Mouse (Mus musculus) liver, embryonic 11.5 days (tissue): ENCODE data around the gene Tnik. TPM values are rescaled to one million over a fixed set of nuclear protein-coding genes. Genes with fewer than 3 reads are reported as not detected.

Source experiments
- ATAC-seq: fragments of 200-750 bp; cut with Nextera tagmentation; replicated peaks from 2 replicates; pipeline ENCODE4 v1.8.0; 2017; ENCODE audit warnings: moderate number of reproducible peaks, mild to moderate bottlenecking, moderate TSS enrichment, moderate library complexity; ENCODE audit not compliant: low FRiP score
- DNase-seq: peaks from one replicate; pipeline ENCODE4 v3.0.0-alpha.2; 2017; ENCODE audit warnings: low spot score
- H3K27ac ChIP-seq: fragments of 300-500 bp; sonication (generic); 2 replicates; pipeline ENCODE4 v1.5.1; 2014; ENCODE audit warnings: mild to moderate bottlenecking, low read depth, low read length, control low read depth
- H3K27me3 ChIP-seq: fragments of 300-500 bp; sonication (generic); replicated peaks from 2 replicates; pipeline ENCODE4 v1.6.1; 2014; ENCODE audit warnings: low read length, mixed read lengths; ENCODE audit not compliant: control insufficient read depth, insufficient read depth
- H3K36me3 ChIP-seq: fragments of 300-500 bp; sonication (generic); 2 replicates; pipeline ENCODE4 v1.6.1; 2014; ENCODE audit warnings: mild to moderate bottlenecking, low read length, moderate library complexity, mixed read lengths; ENCODE audit not compliant: control insufficient read depth, insufficient read depth
- H3K4me1 ChIP-seq: fragments of 300-500 bp; sonication (generic); replicated peaks from 2 replicates; pipeline ENCODE4 v1.6.1; 2014; ENCODE audit warnings: low read length, mixed read lengths; ENCODE audit not compliant: control insufficient read depth, insufficient read depth
- H3K4me2 ChIP-seq: fragments of 300-500 bp; sonication (generic); 2 replicates; pipeline ENCODE4 v1.6.1; 2014; ENCODE audit warnings: mild to moderate bottlenecking, control low read depth, moderate library complexity
- H3K4me3 ChIP-seq: fragments of 300-500 bp; sonication (generic); 2 replicates; pipeline ENCODE4 v1.5.1; 2014; ENCODE audit warnings: low read depth, low read length, control low read depth
- H3K9ac ChIP-seq: fragments of 300-500 bp; sonication (generic); 2 replicates; pipeline ENCODE4 v1.6.1; 2014; ENCODE audit warnings: low read depth, low read length, control low read depth
- H3K9me3 ChIP-seq: fragments of 300-500 bp; sonication (generic); 2 replicates; pipeline ENCODE4 v1.6.1; 2016; ENCODE audit warnings: low read length, inconsistent platforms, mixed read lengths; ENCODE audit not compliant: control insufficient read depth
- WGBS: fragments of 180-500 bp; shearing (Covaris S2); extraction: QIAGEN DNeasy Blood & Tissue Kit; methylation state at CpG from one replicate; pipeline ENCODE4 v1.1.7; 2014; 5-methylcytosine and 5-hydroxymethylcytosine counted together
- polyA plus RNA-seq: library from polyadenylated mRNA; unstranded; fragments of >200 nt; fragmentation: Nextera tagmentation; extraction: Ambion mirVana; gene quantifications from 2 replicates; pipeline ENCODE4 v1.2.1, GENCODE M21; 2014

Tnik gene
- polyA plus RNA-seq, 1 experiment from 2014 or later, result 11.8 TPM

DNA sequence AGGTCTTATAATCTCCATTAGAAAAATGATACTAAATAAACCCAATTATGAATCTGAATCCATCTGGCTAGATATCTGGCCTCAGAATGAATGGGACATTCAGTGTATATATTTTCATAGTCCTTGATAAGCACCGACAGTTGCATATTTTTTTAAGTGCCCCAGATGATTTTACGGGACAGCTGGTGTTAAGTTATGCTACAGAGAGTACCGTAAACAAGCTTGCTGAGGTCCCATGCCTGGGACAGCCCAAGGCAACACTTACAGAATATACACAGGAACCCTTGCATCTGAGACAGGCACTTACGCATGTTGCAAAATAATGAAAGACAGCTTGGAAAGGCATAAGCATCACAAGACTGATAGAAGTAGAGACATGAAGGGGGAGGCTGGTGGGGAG is 34.1 kb upstream of the Tnik start:
- Histone ChIP-seq H3K4me3 (no peak overlapping the region), H3K9ac (no peak overlapping the region), H3K27ac (no peak overlapping the region), H3K4me1 (no peaks in the 10 kb centered on the region; the same call in 1 of the 2 replicates), H3K27me3 (no peaks in the 10 kb centered on the region), H3K4me2 (no peak overlapping the region), H3K36me3 (no peaks in the 10 kb centered on the region), H3K9me3 (no peaks in the 10 kb centered on the region)
- DNase-seq (no peak), ATAC-seq (no peak)
- WGBS, result 72% methylated on average over 4 of the region's 4 CpGs

DNA sequence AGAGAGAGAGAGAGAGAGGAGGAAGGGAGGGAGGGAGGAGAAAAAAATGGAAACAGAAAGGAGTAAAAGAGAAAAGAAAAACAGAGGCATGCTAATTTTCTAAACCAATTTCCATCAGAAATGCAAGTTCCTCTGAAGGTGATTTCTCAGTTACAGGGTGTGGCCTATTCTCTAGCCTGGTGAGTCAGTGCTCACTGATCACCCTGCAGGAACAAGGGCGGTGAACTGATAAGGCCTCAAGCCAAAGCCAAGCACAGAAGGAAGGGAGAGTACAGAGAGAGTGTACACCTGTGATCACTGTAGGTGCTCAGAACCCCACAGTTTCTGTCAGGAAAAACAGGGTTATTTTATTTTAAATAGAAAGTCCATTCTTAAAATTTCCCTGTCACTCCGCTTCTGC is 33.5 kb upstream of the Tnik start:
- H3K36me3 ChIP-seq, result no peaks in the 10 kb centered on the region
- DNase-seq (no peak), ATAC-seq (no peak)
- H3K9ac ChIP-seq, result no peak overlapping the region
- no peaks in the 10 kb centered on the region for H3K27me3 ChIP-seq
- 46% methylated on average over 2 of the region's 2 CpGs for WGBS
- H3K9me3 ChIP-seq, result no peaks in the 10 kb centered on the region
- no peaks in the 10 kb centered on the region; the same call in 1 of the 2 replicates for H3K4me1 ChIP-seq
- H3K27ac ChIP-seq, result no peak overlapping the region
- no peak overlapping the region for H3K4me3 ChIP-seq
- H3K4me2 ChIP-seq, result no peak overlapping the region

DNA sequence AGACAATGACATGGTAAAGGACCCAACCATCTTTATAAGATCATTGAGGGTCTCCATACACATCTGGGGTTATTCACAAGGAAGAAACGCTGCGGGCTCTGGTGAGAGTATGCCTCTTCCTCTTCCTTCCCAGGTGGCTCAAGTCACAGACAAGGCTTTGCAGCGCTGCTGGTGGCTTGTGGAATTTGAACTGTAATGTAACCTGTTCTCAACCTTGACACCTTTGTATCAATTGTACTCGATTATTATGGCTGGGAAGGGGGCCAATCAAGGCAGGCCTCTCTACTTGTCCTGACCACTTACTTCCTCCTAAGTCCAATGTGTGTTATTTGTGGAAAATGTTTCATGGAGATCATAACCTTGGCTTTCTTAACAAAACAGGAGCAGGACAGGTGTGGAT is 30.1 kb upstream of the Tnik start:
- Histone ChIP-seq H3K36me3 (no peaks in the 10 kb centered on the region), H3K4me3 (no peak overlapping the region), H3K27ac (no peak overlapping the region), H3K9ac (no peak overlapping the region), H3K4me2 (no peak overlapping the region), H3K4me1 (no peaks in the 10 kb centered on the region), H3K27me3 (no peaks in the 10 kb centered on the region), H3K9me3 (no peaks in the 10 kb centered on the region)
- WGBS, result 74% methylated on average over 4 of the region's 4 CpGs
- DNase-seq, result no peak
- no peak for ATAC-seq

DNA sequence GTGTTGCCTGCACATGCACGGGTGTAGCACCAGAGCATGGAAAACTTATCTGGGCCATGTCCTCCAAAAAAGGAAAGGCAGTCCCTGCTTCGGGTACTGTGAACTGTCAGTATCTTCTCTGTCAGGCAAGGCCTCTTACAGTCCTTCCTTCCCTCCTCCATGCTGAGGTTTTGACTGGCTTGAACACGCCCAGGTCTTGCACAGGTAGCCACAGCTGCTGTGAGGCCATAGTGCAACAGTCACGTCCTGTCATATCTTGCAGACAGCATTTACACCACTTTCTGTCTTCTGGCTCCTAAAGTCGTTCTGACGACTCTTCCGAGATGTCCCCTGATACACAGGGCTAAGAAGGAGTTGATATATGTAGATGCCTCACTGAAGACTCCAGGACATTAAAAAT is 28.8 kb upstream of the Tnik start:
- H3K4me3 ChIP-seq, result no peak overlapping the region
- no peaks in the 10 kb centered on the region for H3K27me3 ChIP-seq
- WGBS, result 70% methylated on average over 7 of the region's 7 CpGs
- H3K4me1 ChIP-seq, result no peaks in the 10 kb centered on the region
- no peaks in the 10 kb centered on the region for H3K9me3 ChIP-seq
- H3K36me3 ChIP-seq, result no peaks in the 10 kb centered on the region
- H3K9ac ChIP-seq, result no peak overlapping the region
- DNase-seq, result no peak
- ATAC-seq, result no peak
- no peak overlapping the region for H3K27ac ChIP-seq
- no peak overlapping the region for H3K4me2 ChIP-seq

DNA sequence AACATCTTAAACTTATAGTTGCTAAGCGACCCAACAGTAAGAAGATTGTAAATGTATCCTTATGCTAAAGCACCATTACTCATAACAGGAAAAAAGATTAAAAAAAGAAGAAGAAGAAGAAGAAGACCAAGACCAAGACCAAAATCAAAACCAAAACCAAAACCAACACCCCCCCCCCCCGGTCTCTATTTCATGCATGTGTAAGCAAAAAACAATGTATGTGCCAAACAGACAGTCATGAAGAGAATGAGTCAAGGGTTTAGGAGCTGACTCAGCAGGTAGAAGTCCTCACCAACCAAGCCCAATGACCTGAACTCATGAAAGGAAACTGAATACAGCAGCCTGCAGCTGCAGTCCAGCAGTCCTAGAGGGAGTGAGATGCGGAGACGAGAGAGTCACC is 26.3 kb upstream of the Tnik start:
- Histone ChIP-seq H3K4me2 (no peak overlapping the region), H3K27ac (no peak overlapping the region), H3K9ac (no peak overlapping the region), H3K9me3 (no peaks in the 10 kb centered on the region), H3K36me3 (no peaks in the 10 kb centered on the region), H3K27me3 (no peaks in the 10 kb centered on the region), H3K4me3 (no peak overlapping the region), H3K4me1 (no peaks in the 10 kb centered on the region)
- DNase-seq (no peak), ATAC-seq (no peak)
- WGBS, result 86% methylated on average over 4 of the region's 4 CpGs

DNA sequence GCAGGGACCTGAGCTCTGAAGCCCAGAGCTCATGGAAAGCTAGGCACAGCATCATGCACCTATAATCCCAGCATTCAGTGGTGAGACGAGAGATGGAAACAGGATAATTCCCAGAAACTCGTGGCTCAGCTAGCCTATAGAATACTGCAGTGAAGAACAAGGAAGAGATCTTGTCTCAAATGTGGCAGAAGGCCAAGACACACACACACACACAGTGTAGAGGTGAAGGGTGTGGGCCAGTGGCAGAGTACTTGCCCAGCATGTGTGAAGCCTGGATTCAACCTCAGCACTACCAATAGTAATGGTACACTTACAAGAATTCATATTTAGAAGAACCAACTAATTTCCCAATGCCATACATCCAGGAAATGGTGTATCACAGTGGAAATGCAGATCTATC is 24.9 kb upstream of the Tnik start:
- no peak overlapping the region for H3K9ac ChIP-seq
- 68% methylated on average over 2 of the region's 2 CpGs for WGBS
- H3K9me3 ChIP-seq, result no peaks in the 10 kb centered on the region
- no peak overlapping the region for H3K27ac ChIP-seq
- no peaks in the 10 kb centered on the region for H3K36me3 ChIP-seq
- no peak overlapping the region for H3K4me3 ChIP-seq
- no peaks in the 10 kb centered on the region for H3K27me3 ChIP-seq
- no peaks in the 10 kb centered on the region for H3K4me1 ChIP-seq
- ATAC-seq (no peak), DNase-seq (no peak)
- H3K4me2 ChIP-seq, result no peak overlapping the region

DNA sequence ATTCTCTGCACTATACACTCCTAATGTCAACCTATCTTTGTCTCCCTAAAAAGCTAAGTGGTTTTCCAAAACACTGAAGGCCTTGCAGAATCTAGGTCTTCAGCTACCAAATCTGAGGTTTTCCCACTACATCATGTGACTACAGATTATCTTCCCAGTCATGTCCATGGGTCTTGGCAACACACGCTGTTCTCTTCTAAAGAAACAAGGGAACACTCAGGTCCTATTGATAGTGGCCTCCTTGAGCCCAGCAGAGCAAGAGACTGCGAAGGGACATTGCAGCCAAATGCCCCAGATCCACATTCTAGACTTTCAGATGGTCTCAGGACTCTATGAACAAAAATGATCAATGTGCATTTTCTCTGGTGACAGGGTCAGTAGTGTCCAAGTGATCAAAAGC is 20.5 kb upstream of the Tnik start:
- DNase-seq, result no peak
- Histone ChIP-seq H3K27me3 (no peaks in the 10 kb centered on the region), H3K4me2 (no peak overlapping the region), H3K9me3 (no peaks in the 10 kb centered on the region), H3K36me3 (no peaks in the 10 kb centered on the region), H3K4me3 (no peak overlapping the region), H3K9ac (no peak overlapping the region), H3K27ac (no peak overlapping the region), H3K4me1 (0 out of 2 replicates have a peak, but pooled peaks cover 2% of the 10 kb centered on the region)
- 71% methylated on average over 2 of the region's 2 CpGs for WGBS
- ATAC-seq, result no peak

DNA sequence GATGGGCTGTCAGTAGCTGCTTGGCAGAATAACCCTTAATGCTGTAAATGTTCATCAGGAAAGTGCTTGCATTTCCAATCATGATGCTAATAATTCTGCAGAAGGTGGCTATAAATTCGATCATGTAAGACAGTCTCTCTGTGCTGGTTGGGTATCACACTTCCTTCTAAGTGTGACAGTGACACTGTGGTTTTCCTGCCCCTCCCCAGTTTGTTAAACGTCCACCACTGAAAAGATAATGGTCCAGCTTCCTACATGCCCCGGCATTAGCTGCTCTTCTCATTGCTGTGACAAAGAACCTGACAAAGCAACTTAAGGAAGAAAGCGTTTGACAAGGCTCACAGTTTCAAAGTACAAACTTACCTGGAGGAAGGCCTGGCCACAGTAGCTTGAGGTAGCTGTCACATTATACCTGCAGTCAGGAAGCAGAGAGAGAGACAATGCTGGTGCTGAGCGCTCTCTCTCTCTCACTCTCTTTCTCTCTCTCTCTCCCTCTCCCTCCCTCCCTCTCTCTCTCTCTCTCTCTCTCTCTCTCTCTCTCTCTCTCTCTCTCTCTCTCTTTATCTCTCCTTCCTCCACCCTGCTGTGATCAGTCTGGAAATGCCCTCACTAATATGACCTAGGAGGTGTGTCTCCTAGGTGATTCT is 18.6 kb upstream of the Tnik start:
- no peaks in the 10 kb centered on the region for H3K9me3 ChIP-seq
- no peak overlapping the region for H3K4me3 ChIP-seq
- no peaks in the 10 kb centered on the region for H3K36me3 ChIP-seq
- H3K27me3 ChIP-seq, result no peaks in the 10 kb centered on the region
- whole genome bisulfite sequencing, result 34% methylated on average over 5 of the region's 5 CpGs
- DNase-seq, result no peak
- no peak overlapping the region for H3K9ac ChIP-seq
- no peak overlapping the region for H3K4me2 ChIP-seq
- no peak for ATAC-seq
- H3K27ac ChIP-seq, result no peak overlapping the region
- H3K4me1 ChIP-seq, result 0 out of 2 replicates have a peak, but pooled peaks cover 2% of the 10 kb centered on the region

DNA sequence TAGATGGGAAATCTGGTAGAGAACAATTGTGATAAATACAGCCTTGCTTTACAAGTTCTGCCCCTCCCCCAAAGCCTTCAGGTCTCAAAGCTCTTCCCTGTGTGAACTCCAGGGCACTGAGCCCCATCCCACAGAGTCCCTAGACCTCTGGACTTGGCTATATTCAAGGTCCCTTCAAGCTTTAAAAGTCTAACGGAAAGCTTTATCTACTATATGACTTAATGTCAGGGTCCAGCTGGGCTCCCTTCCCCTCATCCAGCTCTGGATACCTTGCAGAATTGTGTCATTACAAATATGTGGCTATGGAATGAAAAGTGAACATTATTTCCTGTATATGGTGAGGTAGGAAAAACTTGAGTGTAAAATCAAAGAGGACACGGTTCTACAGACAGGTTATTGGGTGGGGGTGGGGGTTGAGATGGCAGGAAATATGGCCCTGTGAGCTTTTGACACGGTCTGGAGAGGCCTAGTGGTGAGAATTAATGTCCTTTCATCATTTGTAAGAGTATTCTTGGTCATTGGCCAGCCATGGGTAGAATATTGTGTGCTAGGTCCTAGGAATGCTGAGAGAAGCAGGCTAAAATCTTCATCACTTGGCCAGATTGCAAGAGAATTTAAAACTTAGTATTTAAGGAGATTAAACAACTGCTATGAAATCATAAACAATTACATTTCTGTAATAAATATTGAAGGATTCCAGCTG is 14.6 kb upstream of the Tnik start:
- Histone ChIP-seq H3K27me3 (no peaks in the 10 kb centered on the region), H3K4me1 (0 out of 2 replicates have a peak, but pooled peaks cover 2% of the 10 kb centered on the region), H3K36me3 (no peaks in the 10 kb centered on the region), H3K4me3 (no peak overlapping the region), H3K27ac (no peak overlapping the region), H3K9ac (no peak overlapping the region), H3K4me2 (no peak overlapping the region), H3K9me3 (no peaks in the 10 kb centered on the region)
- 68% methylated on average over 3 of the region's 3 CpGs for WGBS
- no peak for DNase-seq
- no peak for ATAC-seq
